Mouse (Mus musculus) lung, postnatal 0 days (tissue): ENCODE results near the gene Trim15. TPM values are rescaled to one million over a fixed set of nuclear protein-coding genes. Genes with fewer than 3 reads are reported as not detected.
A peak's percentile ranks its signal among the peaks of the same experiment; 100 is the strongest.
"Not testable (repeated sequence)": the region's sequence is repeated elsewhere in the genome, so short reads cannot be mapped to it uniquely, and the experiment has no call there.

Experiments
- ATAC-seq: fragments of 200-750 bp; cut with Nextera tagmentation; 2 replicates; pipeline ENCODE4 v1.8.0; 2017; ENCODE audit warnings: moderate library complexity
- DNase-seq: peaks from one replicate; pipeline ENCODE4 v3.0.0-alpha.2; 2016; ENCODE audit warnings: low spot score
- H3K27ac ChIP-seq: fragments of 300-500 bp; sonication (generic); 2 replicates; pipeline ENCODE4 v1.5.1; 2014; ENCODE audit warnings: antibody characterized with exemption, mild to moderate bottlenecking, low read length, mixed read lengths
- H3K27me3 ChIP-seq: fragments of 300-500 bp; sonication (generic); replicated peaks from 2 replicates; pipeline ENCODE4 v1.6.1; 2014; ENCODE audit warnings: low read length, mixed read lengths; ENCODE audit not compliant: insufficient read depth
- H3K36me3 ChIP-seq: fragments of 300-500 bp; sonication (generic); 2 replicates; pipeline ENCODE4 v1.6.1; 2014; ENCODE audit warnings: low read length, mixed read lengths; ENCODE audit not compliant: insufficient read depth
- H3K4me1 ChIP-seq: fragments of 300-500 bp; sonication (generic); 2 replicates; pipeline ENCODE4 v1.6.1; 2014; ENCODE audit warnings: antibody characterized with exemption, low read depth, low read length, mixed read lengths; ENCODE audit not compliant: insufficient read depth
- H3K4me2 ChIP-seq: fragments of 300-500 bp; sonication (generic); replicated peaks from 2 replicates; pipeline ENCODE4 v1.6.1; 2014; ENCODE audit warnings: low read depth, mild to moderate bottlenecking, low read length, moderate library complexity, mixed read lengths
- H3K4me3 ChIP-seq: fragments of 300-500 bp; sonication (generic); 2 replicates; pipeline ENCODE4 v1.5.1; 2014; ENCODE audit warnings: low read depth, low read length
- H3K9ac ChIP-seq: fragments of 300-500 bp; sonication (generic); replicated peaks from 2 replicates; pipeline ENCODE4 v1.6.1; 2014; ENCODE audit warnings: low read depth, mild to moderate bottlenecking
- H3K9me3 ChIP-seq: fragments of 300-500 bp; sonication (generic); 2 replicates; pipeline ENCODE4 v1.6.1; 2016; ENCODE audit warnings: low read length, mixed read lengths
- CTCF ChIP-seq: IDR thresholded peaks from 2 replicates; pipeline ENCODE4 v1.5.1; 2016; ENCODE audit warnings: antibody characterized with exemption, mild to moderate bottlenecking
- EP300 ChIP-seq: IDR thresholded peaks from 2 replicates; pipeline ENCODE4 v1.6.1; 2016; ENCODE audit warnings: antibody characterized with exemption, mild to moderate bottlenecking, control low read depth
- WGBS: fragments of 180-500 bp; shearing (Covaris S2); extraction: QIAGEN DNeasy Blood & Tissue Kit; methylation state at CpG from one replicate; pipeline ENCODE4 v1.1.7; 2014; 5-methylcytosine and 5-hydroxymethylcytosine counted together
- polyA plus RNA-seq: library from polyadenylated mRNA; unstranded; fragments of >200 nt; fragmentation: Nextera tagmentation; extraction: Ambion mirVana; gene quantifications from 2 replicates; pipeline ENCODE4 v1.2.1, GENCODE M21; 2015

The Trim15 gene
- polyA plus RNA-seq, 1 experiment from 2014 or later: 0.14 TPM

DNA sequence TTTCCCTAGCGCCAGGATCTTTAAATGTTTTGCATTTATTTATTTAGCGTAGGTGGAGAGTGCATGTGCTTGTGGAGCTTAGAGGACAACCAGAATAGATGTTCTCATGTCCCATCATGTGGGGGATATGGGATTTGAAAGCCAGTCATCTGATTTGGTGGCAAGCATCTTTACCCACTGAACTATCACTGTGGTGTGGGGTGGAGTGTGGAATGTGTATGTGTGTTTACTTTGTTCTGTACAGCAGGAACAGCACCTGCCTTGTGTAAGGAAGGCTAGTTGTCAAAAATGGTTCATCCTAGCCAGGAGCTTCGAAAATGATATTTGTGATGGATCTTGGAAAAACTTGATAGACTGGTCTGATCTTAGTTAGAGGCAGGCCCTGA is 30.6 kb downstream of the Trim15 start:
- peaks cover 4% of the 10 kb centered on the region; the same call in 1 of the 2 replicates for H3K4me1 ChIP-seq
- peak overlapping the region; percentile 98 for H3K27ac ChIP-seq
- peak overlapping the region; percentile 50 for H3K9ac ChIP-seq
- H3K4me2 ChIP-seq: peak overlapping the region; percentile 66
- peak overlapping the region; percentile 75 for H3K4me3 ChIP-seq
- no peaks in the 10 kb centered on the region for H3K27me3 ChIP-seq
- WGBS: 19% methylated on average over 3 of the region's 3 CpGs
- DNase-seq (no peak), ATAC-seq (no peak)
- no peaks in the 10 kb centered on the region for H3K9me3 ChIP-seq
- no peaks in the 10 kb centered on the region for H3K36me3 ChIP-seq
- TF ChIP-seq CTCF: peak; percentile 1; the same call in 1 of the 2 replicates
- TF ChIP-seq EP300: no peak

DNA sequence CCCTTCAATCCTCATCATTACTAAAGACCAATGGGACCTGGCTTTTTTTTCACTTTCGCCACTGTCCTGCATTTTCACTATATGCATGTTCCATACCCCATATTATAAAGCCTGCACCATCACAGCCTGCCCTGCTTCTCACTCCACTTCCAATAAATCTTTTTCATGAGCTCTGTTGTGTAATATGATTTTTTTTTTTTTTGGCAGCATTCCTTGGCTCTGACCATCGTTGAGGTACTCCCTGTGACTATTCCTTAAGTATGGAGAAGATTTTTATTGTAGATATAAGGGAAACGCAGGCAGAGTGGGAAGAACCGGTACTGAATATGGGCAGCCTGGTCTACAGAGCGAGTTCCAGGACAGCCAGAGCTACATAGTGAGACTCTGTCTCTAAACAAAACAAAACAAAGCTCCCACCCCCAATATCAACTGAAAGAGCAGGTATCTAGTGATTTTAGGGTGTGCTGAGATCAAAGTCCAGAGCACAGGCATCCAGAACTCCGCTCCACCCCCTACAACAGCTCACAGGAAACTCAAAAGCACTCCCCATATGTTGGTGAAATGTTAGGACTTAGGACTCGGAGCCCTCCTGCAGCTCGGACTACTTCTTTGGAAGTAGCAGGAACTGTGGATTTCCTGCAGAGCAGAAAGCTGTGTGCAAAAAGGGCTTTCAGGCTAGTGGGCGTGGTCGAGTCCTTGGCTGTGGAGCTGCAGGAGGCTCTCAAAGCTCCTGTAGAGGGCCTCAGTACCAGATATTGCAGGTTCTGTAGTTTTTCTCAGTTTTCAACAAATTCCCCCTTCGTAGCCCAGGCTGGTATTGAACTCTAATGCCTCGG is 31.2 kb downstream of the Trim15 start:
- WGBS: 32% methylated on average over 12 of the region's 12 CpGs
- Histone ChIP-seq H3K27me3 (no peaks in the 10 kb centered on the region), H3K4me1 (peaks cover 4% of the 10 kb centered on the region; the same call in 1 of the 2 replicates), H3K9ac (no peak overlapping the region; the same call in 1 of the 2 replicates), H3K4me3 (peak overlapping the region; percentile 75), H3K36me3 (no peaks in the 10 kb centered on the region), H3K9me3 (no peaks in the 10 kb centered on the region), H3K4me2 (peak overlapping the region; percentile 66), H3K27ac (peak overlapping the region; percentile 98)
- no peak for TF ChIP-seq EP300
- peak; percentile 45 for TF ChIP-seq CTCF
- DNase-seq: peak; percentile 77
- ATAC-seq: no peak

DNA sequence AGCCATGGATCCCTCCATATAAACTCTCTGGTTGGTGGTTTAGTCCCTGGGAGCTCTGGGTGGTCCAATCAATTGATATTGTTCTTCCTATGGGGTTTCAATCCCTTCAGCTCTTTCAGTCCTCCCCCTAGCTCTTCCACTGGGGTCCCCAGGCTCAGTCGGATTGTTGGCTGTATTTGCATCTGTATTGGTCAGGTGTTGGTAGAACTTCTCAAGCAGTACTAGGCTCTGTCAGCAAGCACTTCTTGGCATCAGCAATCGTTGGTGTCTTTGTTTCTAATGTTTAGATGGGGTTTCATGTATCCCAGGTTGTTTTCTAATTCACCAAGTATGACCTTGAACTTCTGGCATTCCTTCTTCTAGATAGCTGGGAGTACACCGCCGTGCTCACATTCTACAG is 34.3 kb downstream of the Trim15 start:
- WGBS: 56% methylated on average over 4 of the region's 4 CpGs
- H3K4me3 ChIP-seq: no peak overlapping the region
- no peak for TF ChIP-seq EP300
- TF ChIP-seq CTCF: no peak
- H3K9me3 ChIP-seq: no peaks in the 10 kb centered on the region
- H3K27me3 ChIP-seq: no peaks in the 10 kb centered on the region
- peaks cover 4% of the 10 kb centered on the region; the same call in 1 of the 2 replicates for H3K4me1 ChIP-seq
- H3K4me2 ChIP-seq: no peak overlapping the region
- ATAC-seq (no peak), DNase-seq (no peak)
- H3K27ac ChIP-seq: no peak overlapping the region
- H3K36me3 ChIP-seq: no peaks in the 10 kb centered on the region
- no peak overlapping the region for H3K9ac ChIP-seq

DNA sequence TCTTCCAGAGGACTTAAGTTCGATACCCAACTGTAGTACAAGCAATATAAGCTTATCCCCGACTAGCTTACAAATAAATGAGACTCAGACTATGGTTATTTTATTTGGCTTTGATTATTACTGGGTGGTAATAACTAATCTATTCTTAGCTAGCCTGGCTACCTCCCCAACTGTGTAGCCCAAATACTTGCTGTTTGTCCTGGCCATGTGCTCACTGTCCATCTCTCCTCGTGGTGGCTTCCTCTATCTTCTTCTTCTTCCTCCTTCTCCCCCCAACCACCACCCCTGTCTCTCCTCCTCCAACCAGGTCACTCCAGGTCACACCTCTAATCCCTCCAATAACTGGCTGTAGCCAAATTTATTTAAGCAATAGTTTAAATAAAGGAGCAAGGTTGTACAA is 36.5 kb downstream of the Trim15 start:
- DNase-seq (no peak), ATAC-seq (no peak)
- Histone ChIP-seq H3K4me2 (no peak overlapping the region), H3K4me1 (no peaks in the 10 kb centered on the region), H3K27ac (no peak overlapping the region), H3K4me3 (no peak overlapping the region), H3K36me3 (no peaks in the 10 kb centered on the region), H3K27me3 (no peaks in the 10 kb centered on the region), H3K9me3 (no peaks in the 10 kb centered on the region), H3K9ac (no peak overlapping the region)
- TF ChIP-seq CTCF (no peak), EP300 (no peak)
- WGBS: 74% methylated on average over 3 of the region's 3 CpGs

DNA sequence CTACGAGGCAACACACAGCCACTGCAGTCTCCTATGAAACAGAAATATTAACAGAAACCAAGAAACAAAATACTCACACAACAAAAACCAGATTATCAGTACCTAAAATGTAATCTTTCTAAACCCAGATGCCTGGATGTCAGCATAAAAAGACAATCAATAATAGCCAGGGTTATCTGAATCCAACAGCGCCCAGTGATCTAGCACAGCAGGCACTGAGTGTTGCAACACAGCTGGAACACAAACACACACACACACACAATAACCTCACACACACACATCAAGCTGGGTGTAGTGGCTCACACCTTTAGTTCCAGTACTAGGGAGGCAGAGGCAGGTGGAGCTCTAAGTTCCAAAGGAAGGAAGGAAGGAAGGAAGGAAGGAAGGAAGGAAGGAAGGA is 38.5 kb downstream of the Trim15 start:
- H3K36me3 ChIP-seq: no peaks in the 10 kb centered on the region
- H3K4me2 ChIP-seq: no peak overlapping the region
- no peak overlapping the region for H3K27ac ChIP-seq
- no peaks in the 10 kb centered on the region for H3K9me3 ChIP-seq
- DNase-seq (no peak), ATAC-seq (no peak)
- H3K27me3 ChIP-seq: no peaks in the 10 kb centered on the region
- H3K9ac ChIP-seq: no peak overlapping the region
- TF ChIP-seq CTCF: no peak
- no peak for TF ChIP-seq EP300
- H3K4me3 ChIP-seq: no peak overlapping the region
- 74% methylated on average over 2 of the region's 2 CpGs for WGBS
- H3K4me1 ChIP-seq: no peaks in the 10 kb centered on the region

GRCm38 (mm10) chr17:36826002-36826401 is 41.0 kb downstream of the Trim15 start:
- 18% methylated on average over 5 of the region's 5 CpGs for WGBS
- H3K4me3 ChIP-seq, H3K27ac ChIP-seq, H3K9me3 ChIP-seq, H3K4me1 ChIP-seq, H3K4me2 ChIP-seq, H3K9ac ChIP-seq, H3K27me3 ChIP-seq, H3K36me3 ChIP-seq: not testable (repeated sequence)
- ATAC-seq (peak; percentile 59), DNase-seq (peak; percentile 94)
- TF ChIP-seq CTCF: peak; percentile 85
